Mouse (Mus musculus) MEL (cell line): ENCODE measurements around the gene Spg21. TPM values are rescaled to one million over a fixed set of nuclear protein-coding genes. Genes with fewer than 3 reads are reported as not detected.

Source experiments
- DNase-seq: peaks from one replicate; pipeline ENCODE4 v3.0.0; 2011; ENCODE audit warnings: low read depth, low spot score
- H3K27ac ChIP-seq: 2 replicates; pipeline ENCODE4 v1.5.1; 2012; ENCODE audit warnings: low read depth, mild to moderate bottlenecking, control low read depth, low read length, moderate library complexity; ENCODE audit not compliant: control insufficient read depth
- H3K27me3 ChIP-seq, 2 experiments: fragments of 150-350 bp in 1 of 2; sonication (generic) in 1 of 2; 2 replicates each; pipeline ENCODE4 v1.6.1; 2012; ENCODE audit warnings: low read length in 2 of 2, mild to moderate bottlenecking in 2 of 2, improper control_type of control experiment in 1 of 2, moderate library complexity in 1 of 2; ENCODE audit not compliant: insufficient read depth in 2 of 2, control insufficient read depth in 1 of 2
- H3K36me3 ChIP-seq, 2 experiments: 2 replicates each; pipeline ENCODE4 v1.6.1; 2012 to 2014; ENCODE audit warnings: low read length in 2 of 2, improper control_type of control experiment in 1 of 2, inconsistent platforms in 1 of 2, mild to moderate bottlenecking in 1 of 2; ENCODE audit not compliant: insufficient read depth in 2 of 2, control insufficient read depth in 1 of 2
- H3K4me1 ChIP-seq, 2 experiments: fragments of 150-350 bp in 1 of 2; sonication (generic) in 1 of 2; 2 replicates each; pipeline ENCODE4 v1.6.1; 2012; ENCODE audit warnings: low read length in 2 of 2, improper control_type of control experiment in 1 of 2, mild to moderate bottlenecking in 1 of 2; ENCODE audit not compliant: insufficient read depth in 2 of 2, control insufficient read depth in 1 of 2
- H3K4me3 ChIP-seq, 2 experiments: fragments of 150-350 bp in 1 of 2; sonication (generic) in 1 of 2; 2 replicates each; pipeline ENCODE4 v1.5.1; 2012; ENCODE audit warnings: low read depth in 2 of 2, low read length in 2 of 2, mild to moderate bottlenecking in 2 of 2, moderate library complexity in 2 of 2, control low read depth in 1 of 2, improper control_type of control experiment in 1 of 2; ENCODE audit not compliant: control insufficient read depth in 1 of 2, insufficient read depth in 1 of 2
- H3K79me2 ChIP-seq: 2 replicates; pipeline ENCODE4 v1.6.1; 2012; ENCODE audit warnings: mild to moderate bottlenecking, low read length, moderate library complexity; ENCODE audit not compliant: control insufficient read depth, poor library complexity, insufficient read depth
- H3K9ac ChIP-seq: 2 replicates; pipeline ENCODE4 v1.6.1; 2012; ENCODE audit warnings: low read depth, mild to moderate bottlenecking, control low read depth, low read length, moderate library complexity; ENCODE audit not compliant: control insufficient read depth, poor library complexity, severe bottlenecking
- H3K9me3 ChIP-seq: fragments of 150-350 bp; sonication (generic); replicated peaks from 2 replicates; pipeline ENCODE4 v1.6.1; 2012; ENCODE audit warnings: mild to moderate bottlenecking, low read length, improper control_type of control experiment, moderate library complexity; ENCODE audit not compliant: insufficient read depth
- CHD1 ChIP-seq: IDR thresholded peaks from 2 replicates; pipeline ENCODE4 v1.6.1; 2012; ENCODE audit warnings: low read depth, mild to moderate bottlenecking, inconsistent platforms, low read length, improper control_type of control experiment
- ELF1 ChIP-seq: IDR thresholded peaks from 2 replicates; pipeline ENCODE4 v1.6.1; 2014; ENCODE audit warnings: low read depth, mild to moderate bottlenecking, inconsistent platforms, low read length, improper control_type of control experiment, moderate library complexity
- EP300 ChIP-seq, 2 experiments: IDR thresholded peaks; 2 replicates each; pipeline ENCODE4 v1.6.1; 2011; ENCODE audit warnings: improper control_type of control experiment in 2 of 2, low read length in 2 of 2, low read depth in 1 of 2, mild to moderate bottlenecking in 1 of 2
- MAX ChIP-seq: IDR thresholded peaks from 2 replicates; pipeline ENCODE4 v1.6.1; 2011; ENCODE audit warnings: low read length, improper control_type of control experiment
- MAZ ChIP-seq: IDR thresholded peaks from 2 replicates; pipeline ENCODE4 v1.6.1; 2012; ENCODE audit warnings: low read depth, mild to moderate bottlenecking, inconsistent platforms, low read length, improper control_type of control experiment
- NELFE ChIP-seq: IDR thresholded peaks from 2 replicates; pipeline ENCODE4 v1.6.1; 2011; ENCODE audit warnings: low read depth, low read length, improper control_type of control experiment
- POLR2AphosphoS5 ChIP-seq: IDR thresholded peaks from 2 replicates; pipeline ENCODE4 v1.6.1; 2012; ENCODE audit warnings: low read depth, borderline replicate concordance, mild to moderate bottlenecking, inconsistent platforms, low read length, moderate library complexity, mixed read lengths
- RCOR1 ChIP-seq: IDR thresholded peaks from 2 replicates; pipeline ENCODE4 v1.6.1; 2012; ENCODE audit warnings: low read depth, mild to moderate bottlenecking, inconsistent platforms, low read length, improper control_type of control experiment
- TBP ChIP-seq: IDR thresholded peaks from 2 replicates; pipeline ENCODE4 v1.8.0; 2011; ENCODE audit warnings: low read depth, low read length, improper control_type of control experiment
- USF2 ChIP-seq, 2 experiments: IDR thresholded peaks; 2 replicates each; pipeline ENCODE4 v1.6.1; 2011 to 2012; ENCODE audit warnings: improper control_type of control experiment in 2 of 2, low read length in 2 of 2, borderline replicate concordance in 1 of 2, inconsistent platforms in 1 of 2, low read depth in 1 of 2, mild to moderate bottlenecking in 1 of 2; ENCODE audit not compliant: insufficient read depth in 1 of 2
- ZMIZ1 ChIP-seq: IDR thresholded peaks from 2 replicates; pipeline ENCODE4 v1.6.1; 2012; ENCODE audit warnings: low read depth, mild to moderate bottlenecking, inconsistent platforms, low read length, improper control_type of control experiment, moderate library complexity
- ZNF384 ChIP-seq: IDR thresholded peaks from 2 replicates; pipeline ENCODE4 v1.6.1; 2012; ENCODE audit warnings: low read depth, mild to moderate bottlenecking, inconsistent platforms, low read length, improper control_type of control experiment
- polyA plus RNA-seq, 2 experiments: library from polyadenylated mRNA; stranded (reverse) in 1 of 2; unstranded in 1 of 2; fragments of >175 nt in 1 of 2; fragments of >200 nt in 1 of 2; gene quantifications; 2 replicates each; pipeline versions ENCODE4 v1.2.1 to v1.2.4; 2012; ENCODE audit warnings: low replicate concordance in 2 of 2, low read depth in 1 of 2; ENCODE audit not compliant: insufficient read length in 2 of 2, insufficient read depth in 1 of 2, missing spikeins in 1 of 2
- total RNA-seq: library from RNA; depleted of rRNA; stranded (reverse); fragments of 300-350 nt; gene quantifications from 2 replicates; pipeline ENCODE4 v1.2.3, GENCODE M21; 2012

The Spg21 gene
- total and polyA plus RNA-seq, 3 experiments = 21.7 to 25.9 TPM; not detected in 1

DNA sequence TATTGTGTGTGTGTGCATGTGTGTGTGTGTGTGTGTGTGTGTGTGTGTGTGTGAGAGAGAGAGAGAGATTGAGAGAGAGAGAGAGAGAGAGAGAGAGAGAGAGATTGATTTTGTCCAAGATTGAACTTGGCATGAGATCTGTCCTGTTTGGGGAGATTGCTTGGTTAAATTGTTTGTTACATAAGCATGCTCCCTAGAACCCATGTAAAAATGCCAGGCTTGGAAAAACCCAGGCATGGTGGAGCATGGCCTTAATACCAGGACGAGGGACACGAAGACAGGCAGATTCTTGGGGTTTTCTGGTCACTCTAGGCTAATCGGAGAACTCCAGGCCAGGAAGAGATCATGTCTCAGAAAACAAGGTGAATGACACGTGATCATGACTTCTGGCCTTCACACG is 32.7 kb upstream of the Spg21 start:
- no peak for DNase-seq
- no peak overlapping the region for H3K4me3 ChIP-seq
- TF ChIP-seq ZMIZ1 (no peak), POLR2AphosphoS5 (no peak), CHD1 (no peak), MAZ (no peak), TBP (no peak), RCOR1 (no peak), NELFE (no peak), EP300 (IDR thresholded peaks at IDR 0.05; ENCODE audit: low read depth in 1 of 2, low read length in 2 of 2) (no peak)
- TF ChIP-seq, all 39 proteins: peak for 0
- H3K27ac ChIP-seq = no peak overlapping the region
- peaks cover 0 to 2% of the 10 kb centered on the region in 2 experiments; a peak in 1 of 4 replicates for H3K4me1 ChIP-seq
- no peaks in the 10 kb centered on the region for H3K9me3 ChIP-seq
- H3K36me3 ChIP-seq = no peaks in the 10 kb centered on the region; a peak in 1 of 4 replicates
- no peaks in the 10 kb centered on the region for H3K79me2 ChIP-seq
- no peaks in the 10 kb centered on the region; a peak in 2 of 4 replicates for H3K27me3 ChIP-seq
- no peak overlapping the region for H3K9ac ChIP-seq

GRCm38 (mm10) chr9:65430401-65430800 is 30.3 kb upstream of the Spg21 start:
- Histone ChIP-seq H3K4me3 (no peak overlapping the region), H3K79me2 (no peaks in the 10 kb centered on the region), H3K9me3 (no peaks in the 10 kb centered on the region), H3K36me3 (peaks cover 0 to 4% of the 10 kb centered on the region in 2 experiments; a peak in 1 of 4 replicates), H3K27me3 (no peaks in the 10 kb centered on the region), H3K4me1 (peaks cover 0 to 7% of the 10 kb centered on the region in 2 experiments; a peak in 3 of 4 replicates), H3K27ac (no peak overlapping the region), H3K9ac (no peak overlapping the region)
- DNase-seq = peak; percentile 25
- TF ChIP-seq MAZ (no peak), TBP (no peak), RCOR1 (no peak)

GRCm38 (mm10) chr9:65430921-65431320 is 29.8 kb upstream of the Spg21 start:
- TF ChIP-seq CHD1 = no peak
- no peak for TF ChIP-seq ELF1
- TF ChIP-seq ZNF384 = no peak
- no peak for TF ChIP-seq USF2 (IDR thresholded peaks at IDR 0.05; ENCODE audit: borderline replicate concordance in 1 of 2, insufficient read depth in 1 of 2, low read depth in 1 of 2, low read length in 2 of 2)
- TF ChIP-seq MAZ = no peak
- no peak for TF ChIP-seq MAX
- H3K79me2 ChIP-seq = peaks cover 3% of the 10 kb centered on the region
- H3K9me3 ChIP-seq = no peaks in the 10 kb centered on the region
- no peak overlapping the region for H3K9ac ChIP-seq
- H3K4me3 ChIP-seq = no peak overlapping the region
- H3K27me3 ChIP-seq = no peaks in the 10 kb centered on the region
- H3K36me3 ChIP-seq = peaks cover 0 to 4% of the 10 kb centered on the region in 2 experiments; a peak in 1 of 4 replicates
- peaks cover 0 to 7% of the 10 kb centered on the region in 2 experiments; a peak in 3 of 4 replicates for H3K4me1 ChIP-seq
- no peak overlapping the region for H3K27ac ChIP-seq
- DNase-seq = no peak
